Mouse (Mus musculus): ENCODE results near the gene Slc17a5.

GRCm38 (mm10) chr9:78504133-78504532 lies 83.7 kb downstream of the Slc17a5 start:
- TF ChIP-seq CTCF (conservative IDR thresholded peaks at IDR 0.05; ENCODE audit: low read length) (no peak), NANOG (IDR thresholded peaks at IDR 0.05; ENCODE audit: borderline replicate concordance, low read length) (no peak), POU5F1 (IDR thresholded peaks at IDR 0.05; ENCODE audit: borderline replicate concordance, low read length) (no peak)

Data from E14TG2a.4 (cell line).